Mouse (Mus musculus): Measurements from ENCODE around the gene Prdm16.

Prdm16 gene

DNA sequence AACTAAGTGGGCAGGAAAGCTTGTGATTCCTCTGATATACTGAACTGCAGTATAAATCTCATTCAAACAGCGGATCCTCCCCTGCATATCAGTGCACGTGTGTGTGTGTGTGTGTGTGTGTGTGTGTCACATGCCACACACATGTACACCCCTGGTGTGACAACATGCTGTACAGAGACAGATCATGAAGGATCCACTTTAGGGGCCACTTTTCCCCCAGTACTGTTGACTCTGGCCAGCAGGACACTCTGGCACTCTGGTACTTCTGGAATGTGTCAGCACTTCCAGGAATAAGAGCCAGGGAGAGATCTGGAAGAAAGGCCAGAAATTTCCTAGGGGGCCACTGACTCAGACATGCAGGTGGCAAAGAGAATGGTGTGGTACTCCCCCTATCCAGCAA is 10.4 kb downstream of the Prdm16 start:
- Histone ChIP-seq H3K36me3 (ENCODE audit: insufficient read depth, low read length) (no peaks in the 10 kb centered on the region), H3K9me3 (ENCODE audit: low read length) (no peaks in the 10 kb centered on the region), H3K4me3 (replicated peaks; ENCODE audit: low read length) (no peak overlapping the region), H3K27me3 (ENCODE audit: insufficient read depth, low read length) (peaks cover 68% of the 10 kb centered on the region), H3K4me1 (replicated peaks; ENCODE audit: low read depth, low read length) (no peaks in the 10 kb centered on the region)
- TF ChIP-seq NANOG (IDR thresholded peaks at IDR 0.05; ENCODE audit: borderline replicate concordance, low read length) (no peak), CTCF (conservative IDR thresholded peaks at IDR 0.05; ENCODE audit: low read length) (no peak), POU5F1 (IDR thresholded peaks at IDR 0.05; ENCODE audit: borderline replicate concordance, low read length) (no peak)

DNA sequence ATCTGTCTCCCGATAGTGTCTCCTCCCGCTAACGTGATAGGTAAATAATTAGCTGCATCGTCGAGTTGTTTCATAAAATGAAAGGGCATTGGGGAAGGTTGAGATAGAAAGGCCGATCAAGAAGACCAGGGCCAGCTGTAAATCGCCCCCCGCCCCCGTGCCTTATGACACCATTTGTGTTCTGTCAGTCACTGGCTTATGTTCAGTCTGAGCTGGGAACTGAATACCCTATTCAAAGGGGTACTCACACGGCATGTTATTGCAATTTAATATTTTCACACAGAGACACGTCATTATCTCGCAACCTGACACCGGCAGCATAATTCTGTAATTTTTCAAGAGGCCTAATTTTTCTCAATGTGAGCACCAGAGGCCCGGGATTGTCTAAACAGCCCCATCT is 11.0 kb downstream of the Prdm16 start:
- Histone ChIP-seq H3K4me3 (replicated peaks; ENCODE audit: low read length) (no peak overlapping the region), H3K9me3 (ENCODE audit: low read length) (no peaks in the 10 kb centered on the region), H3K4me1 (replicated peaks; ENCODE audit: low read depth, low read length) (no peaks in the 10 kb centered on the region), H3K36me3 (ENCODE audit: insufficient read depth, low read length) (no peaks in the 10 kb centered on the region), H3K27me3 (ENCODE audit: insufficient read depth, low read length) (peaks cover 66% of the 10 kb centered on the region)
- no peak for TF ChIP-seq POU5F1 (IDR thresholded peaks at IDR 0.05; ENCODE audit: borderline replicate concordance, low read length)
- no peak for TF ChIP-seq NANOG (IDR thresholded peaks at IDR 0.05; ENCODE audit: borderline replicate concordance, low read length)
- no peak for TF ChIP-seq CTCF (conservative IDR thresholded peaks at IDR 0.05; ENCODE audit: low read length)

DNA sequence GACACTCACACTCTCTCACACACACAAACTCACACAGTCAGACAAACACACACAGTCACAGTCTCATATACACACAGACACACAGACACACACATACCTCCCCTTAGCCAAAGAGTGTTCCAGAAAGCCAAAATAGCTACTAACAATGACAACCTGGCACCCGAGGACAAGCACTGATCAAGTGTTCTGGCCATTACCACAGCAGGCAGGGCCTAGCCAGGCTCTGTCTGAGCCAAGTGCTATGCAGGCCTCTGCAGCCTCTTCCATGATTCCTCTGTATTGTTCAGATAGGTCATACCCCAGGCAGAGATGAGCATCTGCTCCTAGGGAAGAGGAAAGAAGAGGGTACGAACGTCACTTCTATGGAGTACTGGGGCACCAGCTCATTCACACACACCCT is 13.4 kb downstream of the Prdm16 start:
- Histone ChIP-seq H3K4me3 (replicated peaks; ENCODE audit: low read length) (no peak overlapping the region), H3K36me3 (ENCODE audit: insufficient read depth, low read length) (no peaks in the 10 kb centered on the region), H3K27me3 (ENCODE audit: insufficient read depth, low read length) (peaks cover 49% of the 10 kb centered on the region), H3K4me1 (replicated peaks; ENCODE audit: low read depth, low read length) (peaks cover 9% of the 10 kb centered on the region), H3K9me3 (ENCODE audit: low read length) (peaks cover 8% of the 10 kb centered on the region)
- TF ChIP-seq NANOG (IDR thresholded peaks at IDR 0.05; ENCODE audit: borderline replicate concordance, low read length) (no peak), CTCF (conservative IDR thresholded peaks at IDR 0.05; ENCODE audit: low read length) (no peak), POU5F1 (IDR thresholded peaks at IDR 0.05; ENCODE audit: borderline replicate concordance, low read length) (no peak)

DNA sequence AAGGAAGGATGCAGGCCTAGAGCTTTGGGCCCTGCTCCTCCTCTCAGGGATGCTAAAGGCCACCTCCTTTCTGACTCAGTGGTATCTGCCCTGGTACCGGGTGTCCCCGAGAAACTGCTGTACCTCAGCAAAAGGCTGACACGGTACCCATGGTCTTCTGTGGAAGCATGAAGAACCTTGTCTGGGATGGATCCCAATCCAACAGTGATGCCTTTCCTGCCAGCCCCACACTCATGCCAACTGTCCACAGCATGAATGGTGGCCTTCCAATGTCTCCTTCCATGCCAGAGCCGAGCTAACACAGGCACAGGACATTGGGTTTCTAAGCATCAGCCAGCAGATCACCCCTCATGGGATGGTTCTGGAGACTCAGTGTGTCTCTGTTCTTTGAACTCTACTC is 14.2 kb downstream of the Prdm16 start:
- no peak overlapping the region for H3K4me3 ChIP-seq (replicated peaks; ENCODE audit: low read length)
- H3K9me3 ChIP-seq (ENCODE audit: low read length): peaks cover 8% of the 10 kb centered on the region
- peaks cover 16% of the 10 kb centered on the region for H3K4me1 ChIP-seq (replicated peaks; ENCODE audit: low read depth, low read length)
- TF ChIP-seq POU5F1 (IDR thresholded peaks at IDR 0.05; ENCODE audit: borderline replicate concordance, low read length) (no peak), NANOG (IDR thresholded peaks at IDR 0.05; ENCODE audit: borderline replicate concordance, low read length) (no peak), CTCF (conservative IDR thresholded peaks at IDR 0.05; ENCODE audit: low read length) (no peak)
- no peaks in the 10 kb centered on the region for H3K36me3 ChIP-seq (ENCODE audit: insufficient read depth, low read length)
- H3K27me3 ChIP-seq (ENCODE audit: insufficient read depth, low read length): peaks cover 44% of the 10 kb centered on the region

DNA sequence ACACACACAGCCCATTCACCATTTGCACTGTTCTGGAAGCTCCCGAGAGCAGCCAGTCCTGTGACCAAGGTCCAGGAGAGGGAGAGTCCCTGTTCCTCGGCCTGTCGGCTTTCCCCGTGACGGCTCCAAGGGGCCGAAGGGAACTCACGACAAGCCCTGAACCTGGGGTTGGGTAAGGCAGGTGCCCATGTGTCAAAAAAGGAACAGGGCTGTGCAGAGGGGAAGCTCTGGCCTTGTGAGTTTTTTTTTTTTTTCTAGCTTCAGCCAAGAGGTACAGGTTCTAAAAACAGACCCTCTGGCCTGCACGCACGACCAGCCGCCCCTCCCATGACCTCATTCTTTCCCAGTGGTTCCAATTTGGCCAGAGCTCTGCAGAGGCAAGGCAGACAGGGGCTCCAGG is 25.5 kb downstream of the Prdm16 start:
- H3K9me3 ChIP-seq (ENCODE audit: low read length): no peaks in the 10 kb centered on the region
- no peaks in the 10 kb centered on the region for H3K36me3 ChIP-seq (ENCODE audit: insufficient read depth, low read length)
- H3K27me3 ChIP-seq (ENCODE audit: insufficient read depth, low read length): peaks cover 35% of the 10 kb centered on the region
- TF ChIP-seq NANOG (IDR thresholded peaks at IDR 0.05; ENCODE audit: borderline replicate concordance, low read length): no peak
- no peak for TF ChIP-seq CTCF (conservative IDR thresholded peaks at IDR 0.05; ENCODE audit: low read length)
- no peak for TF ChIP-seq POU5F1 (IDR thresholded peaks at IDR 0.05; ENCODE audit: borderline replicate concordance, low read length)
- H3K4me1 ChIP-seq (replicated peaks; ENCODE audit: low read depth, low read length): no peaks in the 10 kb centered on the region
- no peak overlapping the region for H3K4me3 ChIP-seq (replicated peaks; ENCODE audit: low read length)

DNA sequence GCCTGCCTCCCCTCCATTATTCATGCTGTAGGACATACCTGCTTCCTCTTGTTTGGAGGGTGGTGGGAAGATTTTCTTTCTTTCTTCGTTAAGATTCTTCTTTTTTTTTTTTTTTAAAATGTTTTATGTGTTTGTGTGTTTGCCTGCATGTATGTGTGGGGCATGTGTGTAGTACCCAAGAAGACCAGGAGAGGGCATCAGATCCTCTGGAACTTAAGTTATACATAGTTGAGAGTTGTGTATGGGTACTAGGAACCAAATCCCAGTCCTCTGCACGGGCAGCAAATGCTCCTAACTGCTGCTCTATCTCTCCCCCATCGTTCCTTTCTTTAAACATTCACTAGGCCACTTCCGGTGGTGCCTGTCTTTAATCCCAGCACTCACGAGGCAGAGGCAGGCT is 28.9 kb downstream of the Prdm16 start:
- H3K36me3 ChIP-seq (ENCODE audit: insufficient read depth, low read length): no peaks in the 10 kb centered on the region
- no peaks in the 10 kb centered on the region for H3K9me3 ChIP-seq (ENCODE audit: low read length)
- H3K27me3 ChIP-seq (ENCODE audit: insufficient read depth, low read length): peaks cover 31% of the 10 kb centered on the region
- H3K4me1 ChIP-seq (replicated peaks; ENCODE audit: low read depth, low read length): peaks cover 14% of the 10 kb centered on the region
- H3K4me3 ChIP-seq (replicated peaks; ENCODE audit: low read length): no peak overlapping the region
- TF ChIP-seq CTCF (conservative IDR thresholded peaks at IDR 0.05; ENCODE audit: low read length): peak; percentile 79
- no peak for TF ChIP-seq NANOG (IDR thresholded peaks at IDR 0.05; ENCODE audit: borderline replicate concordance, low read length)
- TF ChIP-seq POU5F1 (IDR thresholded peaks at IDR 0.05; ENCODE audit: borderline replicate concordance, low read length): no peak

DNA sequence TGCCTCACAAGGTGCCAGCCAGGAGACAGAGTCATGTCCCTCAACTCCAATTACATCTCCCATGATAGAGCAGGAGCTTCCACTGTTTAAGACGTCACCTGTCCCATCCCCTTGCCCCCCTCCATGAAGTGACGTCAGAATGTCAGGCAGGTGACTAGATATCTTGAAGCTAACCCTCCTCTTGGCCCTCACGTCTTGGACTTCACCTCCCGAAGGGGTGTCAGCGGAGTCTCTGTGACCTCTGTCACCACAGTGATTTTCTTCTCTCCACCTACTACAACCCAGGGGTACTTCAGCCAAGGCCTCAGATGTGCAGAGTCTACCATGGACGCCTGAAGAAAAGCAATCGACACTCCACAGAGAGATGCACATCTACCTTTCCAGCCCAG is 32.2 kb downstream of the Prdm16 start:
- peaks cover 21% of the 10 kb centered on the region for H3K27me3 ChIP-seq (ENCODE audit: insufficient read depth, low read length)
- H3K9me3 ChIP-seq (ENCODE audit: low read length): no peaks in the 10 kb centered on the region
- H3K36me3 ChIP-seq (ENCODE audit: insufficient read depth, low read length): no peaks in the 10 kb centered on the region
- TF ChIP-seq CTCF (conservative IDR thresholded peaks at IDR 0.05; ENCODE audit: low read length) (no peak), POU5F1 (IDR thresholded peaks at IDR 0.05; ENCODE audit: borderline replicate concordance, low read length) (no peak), NANOG (IDR thresholded peaks at IDR 0.05; ENCODE audit: borderline replicate concordance, low read length) (no peak)
- peaks cover 47% of the 10 kb centered on the region for H3K4me1 ChIP-seq (replicated peaks; ENCODE audit: low read depth, low read length)
- H3K4me3 ChIP-seq (replicated peaks; ENCODE audit: low read length): no peak overlapping the region

DNA sequence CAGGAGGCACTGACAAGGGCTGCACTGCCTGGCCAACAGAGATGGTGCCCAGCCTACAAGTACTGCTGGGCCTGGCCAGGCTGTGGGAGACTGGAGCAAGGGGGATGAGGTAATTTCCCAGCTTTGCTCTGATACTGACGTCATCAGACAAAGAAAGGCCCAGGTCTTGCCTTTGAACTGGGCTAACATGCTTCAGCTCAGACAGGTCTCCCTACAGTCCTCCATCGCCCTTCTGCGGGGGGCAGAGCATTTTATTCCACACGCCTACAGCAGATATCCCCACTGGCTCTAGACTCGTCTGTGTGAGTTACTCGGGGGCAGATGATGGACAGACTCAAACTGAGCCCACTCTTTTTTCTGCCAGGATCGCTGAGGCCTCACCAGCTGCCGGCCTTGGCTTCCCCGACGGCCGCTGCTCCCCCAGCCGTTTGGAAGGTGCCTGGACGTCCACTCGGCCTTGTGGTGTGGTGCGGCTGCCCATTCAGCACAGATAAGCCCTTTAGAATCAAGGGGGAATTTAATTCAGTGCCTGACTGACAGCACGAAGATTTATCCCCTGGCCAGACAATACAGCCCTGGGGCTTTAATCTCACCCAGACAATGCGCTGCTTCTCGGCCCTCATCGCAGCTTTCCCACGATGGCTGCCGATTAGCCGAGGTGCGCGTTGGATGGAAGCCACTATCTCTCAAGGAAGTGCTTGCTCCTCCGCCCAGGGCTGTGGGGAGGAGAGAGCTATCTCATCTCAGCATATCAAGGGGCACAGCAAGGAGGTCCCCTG is 32.8 kb downstream of the Prdm16 start:
- TF ChIP-seq CTCF (conservative IDR thresholded peaks at IDR 0.05; ENCODE audit: low read length) (no peak), NANOG (IDR thresholded peaks at IDR 0.05; ENCODE audit: borderline replicate concordance, low read length) (no peak), POU5F1 (IDR thresholded peaks at IDR 0.05; ENCODE audit: borderline replicate concordance, low read length) (no peak)
- Histone ChIP-seq H3K36me3 (ENCODE audit: insufficient read depth, low read length) (no peaks in the 10 kb centered on the region), H3K27me3 (ENCODE audit: insufficient read depth, low read length) (peaks cover 15% of the 10 kb centered on the region), H3K4me3 (replicated peaks; ENCODE audit: low read length) (no peak overlapping the region), H3K4me1 (replicated peaks; ENCODE audit: low read depth, low read length) (peaks cover 53% of the 10 kb centered on the region), H3K9me3 (ENCODE audit: low read length) (no peaks in the 10 kb centered on the region)

DNA sequence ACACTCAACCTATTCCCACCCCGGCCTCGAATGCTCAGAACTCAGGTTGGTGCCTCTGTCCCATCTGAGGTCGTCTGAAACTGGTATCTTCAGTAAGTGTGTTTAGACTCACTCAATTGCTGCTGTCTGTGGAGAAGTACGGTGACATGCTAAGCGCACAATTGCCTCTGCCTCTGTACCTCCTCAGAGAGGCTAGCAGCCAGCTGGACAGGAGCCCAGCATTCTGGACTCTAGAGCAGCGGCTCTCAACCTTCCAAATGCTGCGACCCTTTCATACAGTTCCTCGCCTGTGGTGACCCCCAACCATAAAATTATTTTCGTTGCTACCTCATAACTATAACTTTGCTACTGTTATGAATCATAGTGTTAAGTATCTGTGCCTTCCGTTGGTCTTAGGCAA is 34.3 kb downstream of the Prdm16 start:
- TF ChIP-seq CTCF (conservative IDR thresholded peaks at IDR 0.05; ENCODE audit: low read length) (no peak), POU5F1 (IDR thresholded peaks at IDR 0.05; ENCODE audit: borderline replicate concordance, low read length) (no peak), NANOG (IDR thresholded peaks at IDR 0.05; ENCODE audit: borderline replicate concordance, low read length) (no peak)
- H3K9me3 ChIP-seq (ENCODE audit: low read length): no peaks in the 10 kb centered on the region
- no peak overlapping the region for H3K4me3 ChIP-seq (replicated peaks; ENCODE audit: low read length)
- H3K36me3 ChIP-seq (ENCODE audit: insufficient read depth, low read length): no peaks in the 10 kb centered on the region
- peaks cover 55% of the 10 kb centered on the region for H3K4me1 ChIP-seq (replicated peaks; ENCODE audit: low read depth, low read length)
- peaks cover 15% of the 10 kb centered on the region for H3K27me3 ChIP-seq (ENCODE audit: insufficient read depth, low read length)

Data from E14TG2a.4 (cell line).